Mouse (Mus musculus) testis, postnatal 14 days (tissue): ENCODE data around the gene St8sia6.
"Not testable (repeated sequence)": the region's sequence is repeated elsewhere in the genome, so short reads cannot be mapped to it uniquely, and the experiment has no call there.

Source experiments
- DNase-seq: peaks from one replicate; pipeline ENCODE4 v3.0.0; 2021; ENCODE audit warnings: low spot score

The St8sia6 gene

GRCm38 (mm10) chr2:13793969-13794363 lies at the start of gene St8sia6:
Gene St8sia6, minus strand, starts transcription at chr2:13794064.
- DNase-seq = no peak

DNA sequence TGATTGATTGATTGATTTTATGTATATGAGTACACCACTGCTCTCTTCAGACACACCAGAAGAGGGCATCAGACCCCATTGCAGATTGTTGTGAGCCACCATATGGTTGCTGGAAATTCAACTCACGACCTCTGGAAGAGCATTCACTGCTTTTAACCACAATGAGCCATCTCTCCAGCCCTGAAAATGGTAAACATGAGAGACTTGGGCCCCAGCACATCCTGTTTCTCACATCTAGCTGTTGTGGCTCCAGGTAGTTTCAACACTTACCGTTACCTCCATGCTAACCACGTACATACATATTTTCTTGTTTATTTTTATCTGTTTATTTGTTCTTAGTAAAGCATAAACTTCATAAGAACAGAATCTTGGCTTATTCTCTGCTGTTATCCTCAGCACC lies 42.4 kb upstream of the St8sia6 start:
- DNase-seq = no peak

GRCm38 (mm10) chr2:13834989-13835388 lies 41.1 kb upstream of the St8sia6 start:
- no peak for DNase-seq

DNA sequence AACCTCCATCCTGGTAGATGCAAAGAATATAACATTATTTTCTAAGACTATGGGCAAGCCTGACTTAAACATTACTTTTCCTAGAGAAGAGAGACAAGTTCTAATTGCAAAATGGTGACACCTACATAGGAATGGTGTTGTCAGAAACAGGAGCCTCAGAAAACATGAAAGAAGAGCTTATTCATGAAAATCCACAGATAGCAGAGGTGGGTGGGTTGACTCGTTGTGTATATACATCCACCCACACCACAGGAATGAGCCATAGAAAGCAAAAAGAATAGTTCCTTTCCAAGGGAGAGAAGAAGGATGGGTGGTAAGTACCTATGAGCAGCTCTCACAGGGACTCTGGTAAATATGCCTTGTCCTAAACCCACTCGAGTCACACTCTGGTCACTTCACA lies 22.8 kb upstream of the St8sia6 start:
- no peak for DNase-seq

DNA sequence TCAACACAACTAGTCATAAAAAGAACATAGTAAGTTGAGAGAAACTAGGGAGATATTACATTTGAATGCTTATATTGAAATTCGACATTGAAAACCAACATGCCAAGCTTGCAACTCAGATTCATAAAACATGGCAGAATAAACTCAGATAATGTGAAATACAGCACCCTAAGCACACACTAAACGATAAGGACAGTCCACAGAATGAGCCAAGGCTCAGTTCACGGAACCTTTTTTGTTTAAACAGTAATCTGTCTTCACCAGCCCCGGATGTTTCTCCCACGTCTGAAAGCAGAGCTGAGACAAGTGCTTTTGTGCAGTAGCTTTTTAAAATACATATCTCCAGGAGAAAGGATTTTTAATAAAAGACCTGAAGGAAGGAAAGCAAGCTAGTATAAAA lies 14.7 kb upstream of the St8sia6 start:
- no peak for DNase-seq

- no peak for DNase-seq
These were observed 14.1 kb upstream of the St8sia6 start for GRCm38 (mm10) chr2:13808008-13808407.

GRCm38 (mm10) chr2:13806120-13806519 lies 12.3 kb upstream of the St8sia6 start:
- DNase-seq = no peak

GRCm38 (mm10) chr2:13800639-13801038 lies 6.8 kb upstream of the St8sia6 start:
- no peak for DNase-seq

DNA sequence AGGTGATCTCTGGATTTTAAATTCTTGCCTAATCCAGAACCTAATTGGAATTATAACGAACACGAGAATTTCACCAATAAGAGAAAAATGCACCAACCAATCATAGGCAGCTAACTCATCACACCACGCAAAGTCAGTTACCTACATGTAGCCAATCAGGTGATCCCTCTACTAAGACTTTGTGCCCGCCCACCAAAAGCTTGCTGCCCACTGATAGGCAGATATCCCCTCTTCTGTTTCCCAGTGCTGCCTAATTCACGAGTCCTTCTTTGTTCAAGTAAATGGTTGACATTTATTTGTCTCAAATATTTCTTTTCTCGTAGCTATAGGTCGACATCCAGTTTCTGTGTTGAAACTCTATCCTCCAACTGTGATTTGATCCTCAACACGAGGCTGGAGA lies 582 bp upstream of the St8sia6 start:
- DNase-seq = peak; percentile 5

DNA sequence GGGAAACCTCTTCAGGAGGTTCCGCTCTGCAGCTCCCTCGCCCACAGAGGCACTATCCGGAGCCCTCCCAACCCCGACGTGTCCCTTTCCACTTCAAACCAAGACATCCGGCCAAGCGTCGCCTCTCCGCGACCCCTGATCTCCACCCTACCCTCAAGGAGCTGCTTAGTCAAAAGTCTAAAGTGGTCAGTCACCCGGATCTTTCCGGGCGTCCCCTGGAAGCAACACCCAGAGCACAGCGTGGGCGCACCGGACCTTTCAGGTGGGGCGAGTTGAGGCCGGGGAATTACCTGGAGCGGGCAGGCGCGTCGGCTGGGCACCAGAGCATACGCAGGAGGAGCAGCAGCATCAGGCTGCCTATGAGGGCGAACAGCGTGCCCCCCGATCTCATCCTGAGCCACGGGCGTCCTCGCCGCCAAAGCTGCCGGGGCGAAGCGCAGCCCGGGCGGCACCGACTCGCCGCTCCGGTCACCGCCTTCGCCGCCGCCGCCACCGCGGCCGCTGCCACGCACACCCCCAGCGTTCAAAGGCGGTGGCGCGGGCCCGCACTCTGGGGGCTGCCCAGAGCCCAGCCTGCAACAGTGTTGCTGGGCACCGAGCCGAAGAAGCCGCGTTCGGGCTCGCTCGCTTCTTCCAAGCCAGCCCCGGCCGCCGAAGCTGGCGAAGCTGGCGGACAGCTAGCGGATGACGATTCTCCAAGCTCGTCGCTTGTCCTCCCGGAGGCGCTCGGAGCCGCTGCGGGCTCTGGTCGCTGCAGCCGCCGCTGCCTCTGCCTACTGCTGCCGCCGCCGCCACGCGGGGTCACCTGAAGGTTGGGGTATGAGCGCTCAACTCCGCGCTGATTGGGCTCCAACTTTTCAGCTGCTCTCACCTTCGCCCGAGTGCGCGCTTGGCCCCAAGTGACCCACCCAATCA lies 553 bp downstream of the St8sia6 start:
- DNase-seq = peak; percentile 8

DNA sequence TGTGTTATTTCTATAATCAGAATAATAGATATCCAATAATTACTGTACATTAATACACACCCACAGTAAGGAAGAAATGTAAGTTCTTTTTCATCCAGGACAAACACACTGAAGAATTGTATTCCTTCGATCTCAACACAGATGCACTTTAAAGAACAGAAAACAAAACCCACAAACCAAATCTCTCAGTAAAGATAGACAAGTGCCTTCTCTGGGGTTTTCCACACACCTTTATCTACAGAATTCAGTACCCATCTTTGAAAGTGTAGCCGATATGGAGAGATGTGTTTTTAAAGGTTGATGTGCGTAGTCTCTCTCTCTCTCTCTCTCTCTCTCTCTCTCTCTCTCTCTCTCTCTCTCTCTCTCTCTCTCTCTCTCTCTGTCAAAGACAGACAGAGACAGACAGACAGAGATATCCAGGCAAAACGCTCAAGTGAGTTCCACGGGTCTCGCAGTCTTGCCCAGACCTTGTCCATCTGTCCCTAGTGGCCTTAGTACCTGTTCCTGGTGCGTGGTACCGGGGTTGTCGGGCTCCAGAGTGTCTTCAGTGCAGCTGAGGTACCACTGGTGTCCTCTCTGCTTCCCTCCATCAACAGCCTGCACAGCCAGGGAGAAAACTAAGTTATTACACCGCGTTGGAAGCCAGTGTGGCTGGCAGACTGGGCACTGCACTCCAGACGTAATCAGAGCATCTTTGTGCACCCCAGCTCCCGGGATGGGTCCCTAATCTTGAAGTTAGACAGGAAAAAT lies 1.4 kb downstream of the St8sia6 start:
- DNase-seq = no peak

DNA sequence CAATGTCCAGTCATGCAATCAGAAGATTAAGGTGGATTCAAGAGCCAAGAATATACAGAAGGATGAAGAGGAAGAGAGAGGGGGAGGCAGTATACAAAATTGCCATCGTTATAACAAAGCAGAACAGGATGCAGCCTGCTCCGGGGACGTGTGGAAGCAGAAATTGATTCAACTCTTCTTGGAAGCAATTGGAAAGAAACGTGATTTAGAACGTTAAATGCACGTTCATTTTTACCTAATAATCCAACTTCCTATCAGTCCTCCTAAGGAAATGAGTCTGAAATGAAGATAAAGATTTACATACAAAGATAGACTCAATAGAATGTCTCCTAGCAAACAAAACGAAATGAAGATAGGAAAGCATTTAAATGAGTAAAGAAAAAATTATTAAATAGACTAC lies 2.3 kb downstream of the St8sia6 start:
- DNase-seq = no peak

DNA sequence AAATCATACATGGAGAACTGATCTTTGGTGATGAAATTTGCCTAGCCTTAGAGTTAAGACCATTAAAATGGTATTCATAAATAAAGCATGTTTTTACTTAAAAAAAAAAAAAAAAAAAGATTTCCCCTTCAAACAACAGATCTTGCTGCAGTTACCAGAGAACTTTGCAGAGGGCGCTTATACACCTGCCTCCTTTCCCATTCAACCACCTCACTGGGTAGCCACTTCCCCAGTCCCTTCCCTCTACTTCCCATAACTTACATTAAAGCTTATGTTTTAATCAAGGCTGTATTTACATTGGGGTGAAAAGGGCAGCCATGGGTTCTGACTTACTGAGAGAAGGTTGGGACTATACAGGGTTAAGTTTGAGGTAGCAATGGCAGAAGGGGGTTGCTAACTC lies 4.5 kb downstream of the St8sia6 start:
- DNase-seq = no peak

GRCm38 (mm10) chr2:13786577-13787168 lies 7.2 kb downstream of the St8sia6 start:
- DNase-seq = no peak

DNA sequence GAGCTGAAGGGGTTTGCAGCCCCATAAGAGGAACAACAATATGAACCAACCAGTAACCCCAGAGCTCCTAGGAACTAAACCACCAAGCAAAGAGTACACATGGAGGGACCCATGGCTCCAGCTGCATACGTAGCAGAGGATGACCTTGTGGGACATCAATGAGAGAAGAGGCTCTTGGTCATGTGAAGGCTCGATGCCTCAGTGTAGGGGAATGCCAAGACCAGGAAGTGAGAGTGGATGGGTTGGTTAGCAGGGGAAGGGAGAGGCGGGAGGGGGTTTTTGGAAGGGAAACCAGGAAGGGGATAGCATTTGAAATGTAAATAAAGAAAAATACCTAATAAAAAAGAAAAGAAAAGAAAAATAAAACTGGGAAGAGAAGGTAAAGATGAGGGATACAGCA lies 7.9 kb downstream of the St8sia6 start:
- not testable (repeated sequence) for DNase-seq

- DNase-seq = no peak
These were observed 8.6 kb downstream of the St8sia6 start for GRCm38 (mm10) chr2:13785247-13785646.

- DNase-seq = no peak
These were observed 9.4 kb downstream of the St8sia6 start for GRCm38 (mm10) chr2:13784448-13784847.

DNA sequence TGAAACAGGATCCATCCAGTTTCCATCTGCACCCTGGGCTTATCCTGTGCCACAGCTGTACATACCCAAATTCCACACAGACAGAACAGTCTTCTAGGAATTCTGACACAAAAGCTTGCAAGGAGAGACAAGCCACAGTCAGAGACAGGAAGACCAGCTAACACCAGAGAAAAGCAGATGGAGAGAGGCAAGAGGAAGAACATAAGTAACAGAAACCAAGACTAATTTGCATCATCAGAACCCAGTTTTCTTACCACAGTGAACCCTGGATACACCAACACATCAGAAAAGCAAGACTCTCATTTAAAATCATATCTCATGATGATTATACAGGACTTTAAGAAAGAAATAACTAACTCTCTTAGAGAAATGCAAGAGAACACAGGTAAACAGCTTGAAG lies 16.8 kb downstream of the St8sia6 start:
- DNase-seq = no peak

DNA sequence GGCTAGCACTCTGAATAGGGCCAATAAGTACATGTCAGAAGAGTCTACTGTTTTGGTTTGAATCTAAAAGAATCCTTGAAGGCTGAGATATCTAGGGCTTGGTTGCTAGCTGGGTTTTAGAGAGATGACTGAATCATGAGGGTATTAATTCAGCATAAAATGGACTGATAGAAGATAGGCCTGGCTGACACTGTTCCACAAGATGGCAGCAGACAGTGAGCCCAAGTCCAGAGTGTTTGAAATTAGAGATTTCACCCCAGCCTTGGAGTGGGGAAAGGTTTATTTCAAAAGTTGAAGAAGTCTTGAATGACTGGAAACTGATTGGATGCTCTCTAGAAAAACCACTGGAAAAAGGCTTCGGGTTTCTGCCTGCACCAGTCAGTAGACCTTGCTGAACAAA lies 17.4 kb downstream of the St8sia6 start:
- DNase-seq = no peak

DNA sequence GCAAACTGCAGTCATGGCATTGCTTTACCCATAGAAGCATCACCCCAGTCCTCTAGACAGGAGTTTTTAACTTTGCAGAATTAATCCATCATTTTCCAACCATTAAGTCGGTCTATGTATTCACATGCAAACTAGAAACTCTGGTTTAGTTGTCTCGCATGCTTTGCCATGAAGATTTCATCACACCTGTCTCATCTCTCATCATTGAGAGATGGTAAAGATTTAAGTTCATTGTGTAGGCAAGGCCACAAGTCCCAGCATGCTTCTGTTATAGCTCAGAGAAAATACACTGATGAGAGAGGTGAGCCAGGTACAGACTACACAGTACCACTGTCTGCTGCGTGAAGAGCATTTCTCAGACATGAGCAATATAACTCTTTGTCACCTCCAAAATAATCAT lies 18.8 kb downstream of the St8sia6 start:
- DNase-seq = no peak

DNA sequence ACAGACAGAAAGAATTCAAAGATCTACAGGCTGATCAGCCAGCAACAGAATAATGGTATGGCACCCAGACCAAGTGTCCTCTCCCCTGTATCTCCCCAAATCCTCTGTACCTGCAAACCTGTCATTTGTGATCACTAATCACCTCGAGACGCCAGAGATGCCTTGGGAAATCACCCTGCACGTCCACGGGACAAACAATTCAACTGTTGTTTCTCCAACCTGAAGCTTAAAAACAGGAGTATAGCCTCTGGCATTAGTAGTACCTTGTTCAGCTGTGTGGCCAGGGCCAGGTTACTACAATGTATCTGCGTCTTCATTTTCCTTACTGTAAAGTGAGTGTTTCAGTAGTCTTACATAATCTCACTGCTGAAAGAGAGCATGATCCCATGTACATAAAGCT lies 25.3 kb downstream of the St8sia6 start:
- no peak for DNase-seq

DNA sequence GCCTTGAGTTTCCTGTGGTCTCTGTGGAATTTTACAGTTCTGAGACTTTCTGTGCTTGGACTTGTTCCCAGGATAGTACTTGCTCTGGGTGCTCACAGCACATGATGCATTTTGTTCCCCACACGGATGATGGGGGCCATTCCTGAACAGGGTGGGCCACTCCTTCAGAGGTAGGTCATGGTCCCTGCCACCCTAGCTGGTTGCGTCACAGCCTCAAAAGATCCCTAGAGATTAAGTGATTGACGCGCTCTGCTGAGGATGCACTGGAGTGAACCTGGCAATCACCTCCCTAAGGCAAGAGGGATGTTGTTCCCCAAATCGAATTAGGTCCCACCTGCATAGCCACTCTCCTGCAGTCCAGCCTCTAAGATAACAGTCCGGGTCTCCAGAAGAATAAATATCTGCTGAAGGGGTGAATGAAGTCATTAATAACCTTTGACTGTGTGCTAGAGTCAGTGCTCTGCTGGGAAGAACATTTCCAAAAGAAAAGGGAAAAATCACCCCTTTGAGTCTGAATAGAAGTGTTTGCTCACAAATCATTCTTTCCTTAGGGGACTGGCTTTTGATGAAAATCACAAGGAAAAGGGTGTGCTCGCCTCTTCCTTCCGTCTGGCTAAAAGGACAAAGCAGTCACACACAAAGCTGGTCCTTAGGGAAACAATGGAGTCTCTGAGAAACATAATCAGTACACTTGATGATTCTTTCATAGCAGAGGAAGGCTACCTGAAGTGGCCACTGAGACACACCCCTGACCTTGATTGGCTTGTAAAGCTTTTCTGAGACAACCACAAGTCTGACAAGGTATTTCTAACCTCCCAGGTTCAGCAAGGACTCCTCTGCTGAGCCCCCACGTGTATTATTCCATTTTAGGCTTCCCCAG lies 26.1 kb downstream of the St8sia6 start:
- DNase-seq = no peak
